Mouse (Mus musculus) olfactory bulb, adult 2 months (tissue): ENCODE results near the gene Adamtsl2.

ENCODE experiments used
- CTCF ChIP-seq: fragments of 200-500 bp; IDR thresholded peaks from 2 replicates; pipeline ENCODE4 v1.5.1; 2012; ENCODE audit warnings: low read depth, mild to moderate bottlenecking, low read length, moderate library complexity; ENCODE audit not compliant: insufficient read depth
- POLR2A ChIP-seq: fragments of 200-500 bp; IDR thresholded peaks from 2 replicates; pipeline ENCODE4 v1.6.1; 2012; ENCODE audit warnings: mild to moderate bottlenecking, low read depth, low read length, moderate library complexity; ENCODE audit not compliant: insufficient read depth

GRCm38 (mm10) chr2:27118452-27118851 lies 39.3 kb downstream of the Adamtsl2 start:
- no peak for TF ChIP-seq POLR2A
- no peak for TF ChIP-seq CTCF
